ENCODE assay signal across 7 mouse cellular contexts in the genomic region with DNA sequence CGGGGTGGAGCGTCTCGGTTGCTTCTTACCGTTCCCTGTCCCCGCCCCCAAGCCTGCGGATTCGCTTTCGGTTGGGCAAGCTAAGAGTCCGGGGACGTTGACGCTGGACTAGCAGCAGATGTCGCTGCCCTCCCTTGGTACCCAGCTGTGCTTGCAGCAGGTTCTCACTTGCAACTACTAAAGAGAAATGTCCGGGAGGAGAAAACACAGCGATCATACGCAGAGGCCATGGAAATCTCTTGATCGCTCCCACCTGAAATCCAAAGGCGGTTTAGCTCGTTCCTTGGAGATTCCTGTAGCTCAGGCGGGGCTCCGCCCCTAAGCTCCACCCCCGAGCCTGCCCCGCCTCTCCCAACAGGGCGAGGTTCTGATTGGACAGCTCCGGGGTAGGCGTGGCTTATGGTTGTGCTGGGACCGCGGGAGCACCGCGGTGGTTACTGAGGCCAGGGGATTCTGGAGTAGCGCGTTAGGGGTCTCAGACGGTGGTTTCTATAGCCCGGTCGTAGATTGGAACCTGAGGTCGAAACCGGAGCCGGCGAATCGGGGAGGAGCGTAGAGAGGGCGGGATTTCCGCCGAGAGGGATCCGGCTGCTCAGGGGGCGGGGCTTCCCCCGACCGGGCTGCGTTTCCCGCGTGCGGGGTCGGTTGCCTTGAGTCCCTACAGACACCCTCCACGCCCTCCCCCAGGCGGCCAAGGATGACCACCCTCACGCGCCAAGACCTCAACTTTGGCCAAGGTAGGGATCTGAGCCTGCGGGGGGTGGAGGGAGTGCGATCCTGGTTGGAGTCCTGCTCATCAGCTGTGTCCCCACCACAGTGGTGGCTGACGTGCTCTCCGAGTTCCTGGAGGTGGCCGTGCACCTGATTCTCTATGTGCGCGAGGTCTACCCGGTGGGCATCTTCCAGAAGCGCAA. TPM values are rescaled to one million over a fixed set of nuclear protein-coding genes. Genes with fewer than 3 reads are reported as not detected.
A peak's percentile ranks its signal among the peaks of the same experiment; 100 is the strongest.
DNase-seq lines count a peak whose midpoint lies in the region; ATAC-seq lines count a peak whose summit lies in the region.

No protein-coding gene starts in this region.

- peak overlapping the region; percentile 80 for H3K4me2 ChIP-seq in intestine, embryonic 16.5 days (ENCODE audit: low read depth, low read length)
- H3K4me2 ChIP-seq in midbrain, embryonic 11.5 days = peak overlapping the region; percentile 93

- peak overlapping the region; percentile 70 for H3K9ac ChIP-seq in intestine, embryonic 16.5 days (ENCODE audit: low read depth, low read length)
- peak overlapping the region; percentile 70 for H3K9ac ChIP-seq in midbrain, embryonic 11.5 days (ENCODE audit: low read length)

- H3K9me3 ChIP-seq in intestine, embryonic 16.5 days (ENCODE audit: control insufficient read depth, low read length) = no peaks in the 10 kb centered on the region
- no peaks in the 10 kb centered on the region for H3K9me3 ChIP-seq in midbrain, embryonic 11.5 days (ENCODE audit: control insufficient read depth, low read length)

- ATAC-seq in intestine, embryonic 16.5 days = peak; percentile 97
- peak; percentile 95 for ATAC-seq in midbrain, embryonic 11.5 days (ENCODE audit: low FRiP score)

- WGBS in intestine, embryonic 16.5 days = under 1% methylated on average over 60 of the region's 65 CpGs
- WGBS in midbrain, embryonic 11.5 days = under 1% methylated on average over 62 of the region's 65 CpGs

- H3K4me3 ChIP-seq in intestine, embryonic 16.5 days (ENCODE audit: low read length) = peak overlapping the region; percentile 76
- peak overlapping the region; percentile 67 for H3K4me3 ChIP-seq in midbrain, embryonic 11.5 days (ENCODE audit: low read depth, low read length)

- no peaks in the 10 kb centered on the region for H3K4me1 ChIP-seq in intestine, embryonic 16.5 days (ENCODE audit: control insufficient read depth, insufficient read depth, low read length)
- H3K4me1 ChIP-seq in midbrain, embryonic 11.5 days (ENCODE audit: control insufficient read depth, insufficient read depth, low read length) = peaks cover 11% of the 10 kb centered on the region

- no peaks in the 10 kb centered on the region for H3K27me3 ChIP-seq in intestine, embryonic 16.5 days (replicated peaks; ENCODE audit: control insufficient read depth, insufficient read depth, low read length)
- H3K27me3 ChIP-seq in midbrain, embryonic 11.5 days (ENCODE audit: control insufficient read depth, insufficient read depth, low read length) = peaks cover 8% of the 10 kb centered on the region

- intact Hi-C loops in left cerebral cortex, postnatal 36 days (cut with DNase I) = no loop called here

- DNase-seq in adrenal gland, adult 2 months = peak; percentile 94
- DNase-seq in embryo, embryonic 11.5 days (ENCODE audit: low read depth, low spot score) = peak; percentile 86
- DNase-seq in gastrocnemius, postnatal 4 days (ENCODE audit: low spot score in 2 of 2) = peak; percentile 81 to 92
- DNase-seq in left cerebral cortex, postnatal 36 days (ENCODE audit: low spot score in 2 of 2) = peak; percentile 93 to 95
- DNase-seq in midbrain, embryonic 11.5 days (ENCODE audit: low spot score, missing footprints) = peak; percentile 99
- DNase-seq in skeletal muscle tissue, adult 2 months (ENCODE audit: low read depth, low spot score) = peak; percentile 88

- H3K27ac ChIP-seq in intestine, embryonic 16.5 days (ENCODE audit: low read length) = peak overlapping the region; percentile 84
- peak overlapping the region; percentile 84 for H3K27ac ChIP-seq in midbrain, embryonic 11.5 days (ENCODE audit: low read depth, low read length)

- no peaks in the 10 kb centered on the region for H3K36me3 ChIP-seq in intestine, embryonic 16.5 days (ENCODE audit: control insufficient read depth, insufficient read depth, low read length)
- peaks cover 5% of the 10 kb centered on the region for H3K36me3 ChIP-seq in midbrain, embryonic 11.5 days (ENCODE audit: control insufficient read depth, insufficient read depth, low read length)

RNA-seq across cellular contexts. Expression of a gene that starts 9.9 kb away (rescaled TPM):
- under 1 TPM; 0.14 TPM for total RNA-seq in adrenal gland, adult 2 months (2021)
- polyA plus RNA-seq in adrenal gland, adult 2 months (2012; rRNA removed) = 0.07 and 0.12 TPM in 2 replicates
- total RNA-seq in gastrocnemius, postnatal 4 days (2021) = under 1 TPM; 0.39 to 0.44 TPM
- 0.06 and 0.07 TPM in 2 replicates for polyA plus RNA-seq in intestine, embryonic 16.5 days (2015; fragmentation: Nextera tagmentation; extraction: Ambion mirVana)
- total RNA-seq in left cerebral cortex, postnatal 36 days (2021) = under 1 TPM; 0.43 to 0.47 TPM
- polyA plus RNA-seq in midbrain, embryonic 11.5 days (2014; fragmentation: Nextera tagmentation; extraction: Ambion mirVana) = 11.5 and 12.7 TPM in 2 replicates

RNA-seq across cellular contexts. Expression of a gene that starts 10.2 kb away (rescaled TPM):
- 10 to 100 TPM; 23.4 to 27.3 TPM for total RNA-seq in adrenal gland, adult 2 months (2021)
- 30.9 and 36.7 TPM in 2 replicates for polyA plus RNA-seq in adrenal gland, adult 2 months (2012; rRNA removed)
- 10 to 100 TPM; 19.0 to 20.4 TPM for total RNA-seq in gastrocnemius, postnatal 4 days (2021)
- polyA plus RNA-seq in intestine, embryonic 16.5 days (2015; fragmentation: Nextera tagmentation; extraction: Ambion mirVana) = 29.3 and 30.1 TPM in 2 replicates
- 10 to 100 TPM; 14.7 to 15.2 TPM for total RNA-seq in left cerebral cortex, postnatal 36 days (2021)
- 82.7 and 83.6 TPM in 2 replicates for polyA plus RNA-seq in midbrain, embryonic 11.5 days (2014; fragmentation: Nextera tagmentation; extraction: Ambion mirVana)

RNA-seq across cellular contexts. Expression of a gene that starts 11.6 kb away (rescaled TPM):
- 10 to 100 TPM; 45.8 to 66.9 TPM for total RNA-seq in adrenal gland, adult 2 months (2021)
- polyA plus RNA-seq in adrenal gland, adult 2 months (2012; rRNA removed) = 102 and 123 TPM in 2 replicates
- 10 to 100 TPM; 19.2 to 21.4 TPM for total RNA-seq in gastrocnemius, postnatal 4 days (2021)
- polyA plus RNA-seq in intestine, embryonic 16.5 days (2015; fragmentation: Nextera tagmentation; extraction: Ambion mirVana) = 22.7 and 23.8 TPM in 2 replicates
- 10 to 100 TPM; 26.8 to 33.5 TPM for total RNA-seq in left cerebral cortex, postnatal 36 days (2021)
- polyA plus RNA-seq in midbrain, embryonic 11.5 days (2014; fragmentation: Nextera tagmentation; extraction: Ambion mirVana) = 13.1 and 14.2 TPM in 2 replicates

RNA-seq across cellular contexts. Expression of a gene that starts 19.9 kb away (rescaled TPM):
- 10 to 100 TPM; 11.4 to 16.3 TPM for total RNA-seq in adrenal gland, adult 2 months (2021)
- 20.4 and 26.5 TPM in 2 replicates for polyA plus RNA-seq in adrenal gland, adult 2 months (2012; rRNA removed)
- 1 to 10 TPM in 1 of 2 experiments, under 1 TPM in 1; 0.91 to 1.3 TPM for total RNA-seq in gastrocnemius, postnatal 4 days (2021)
- 6.8 and 7.3 TPM in 2 replicates for polyA plus RNA-seq in intestine, embryonic 16.5 days (2015; fragmentation: Nextera tagmentation; extraction: Ambion mirVana)
- 100 to 1,000 TPM; 143 to 156 TPM for total RNA-seq in left cerebral cortex, postnatal 36 days (2021)
- polyA plus RNA-seq in midbrain, embryonic 11.5 days (2014; fragmentation: Nextera tagmentation; extraction: Ambion mirVana) = 65.3 and 71.4 TPM in 2 replicates

RNA-seq across cellular contexts. Expression of a gene that starts 20.1 kb away (rescaled TPM):
- total RNA-seq in adrenal gland, adult 2 months (2021) = 1 to 10 TPM; 3.6 to 9.5 TPM
- 2.5 and 5.9 TPM in 2 replicates for polyA plus RNA-seq in adrenal gland, adult 2 months (2012; rRNA removed)
- not detected for total RNA-seq in gastrocnemius, postnatal 4 days (2021)
- 0.34 and 0.64 TPM in 2 replicates for polyA plus RNA-seq in intestine, embryonic 16.5 days (2015; fragmentation: Nextera tagmentation; extraction: Ambion mirVana)
- 100 to 1,000 TPM in 1 of 2 experiments, 10 to 100 TPM in 1; 96.6 to 113 TPM for total RNA-seq in left cerebral cortex, postnatal 36 days (2021)
- polyA plus RNA-seq in midbrain, embryonic 11.5 days (2014; fragmentation: Nextera tagmentation; extraction: Ambion mirVana) = 0.58 and 1.1 TPM in 2 replicates

Comparison
In these comparisons a context has a peak if more than half of its experiments do, and no peak if none do; other contexts are left out.
1. Peak in every context shown above with its lines: DNase-seq, ATAC-seq, H3K4me3 ChIP-seq and H3K27ac ChIP-seq.